Mouse (Mus musculus) G1E (cell line): ENCODE measurements around the gene Slc37a1.

Experiments used
- CTCF ChIP-seq: IDR thresholded peaks from 2 replicates; pipeline ENCODE4 v1.5.1; 2012; ENCODE audit warnings: low read depth, low read length, inconsistent platforms, mixed read lengths
- GATA1 ChIP-seq: IDR thresholded peaks from 2 replicates; pipeline ENCODE4 v1.6.1; 2012; ENCODE audit warnings: borderline replicate concordance, low read length, inconsistent platforms, mixed read lengths
- GATA2 ChIP-seq: IDR thresholded peaks from 2 replicates; pipeline ENCODE4 v1.6.1; 2012; ENCODE audit warnings: low read depth, low read length, inconsistent platforms, borderline replicate concordance
- TAL1 ChIP-seq: conservative IDR thresholded peaks from 2 replicates; pipeline ENCODE4 v1.6.1; 2012; ENCODE audit warnings: low read depth, low read length, inconsistent platforms, mixed read lengths

GRCm38 (mm10) chr17:31242764-31243163 is 43.8 kb upstream of the Slc37a1 start:
- TF ChIP-seq TAL1 (no peak), CTCF (no peak), GATA1 (no peak), GATA2 (no peak)
